Mouse (Mus musculus) left cerebral cortex, postnatal 4 days (tissue): Measurements from ENCODE around the gene Map3k14. TPM values are rescaled to one million over a fixed set of nuclear protein-coding genes. Genes with fewer than 3 reads are reported as not detected.
"Not testable (repeated sequence)": the region's sequence is repeated elsewhere in the genome, so short reads cannot be mapped to it uniquely, and the experiment has no call there.

Experiments
- DNase-seq: peaks from one replicate; pipeline ENCODE4 v3.0.0-alpha.2; 2022
- intact Hi-C: fragments of 180-260 bp; cut with DNase I; formaldehyde crosslinking; loops from one replicate; pipeline ENCODE4 v1.15.1; 2025
- total RNA-seq, 2 experiments: library from RNA; stranded (reverse); gene quantifications; 2 replicates each; pipeline ENCODE4 v1.2.3; 2021

The Map3k14 gene
- 1 to 10 TPM; 3.7 to 4.3 TPM for total RNA-seq

GRCm38 (mm10) chr11:103267346-103268219 lies at the start of gene Map3k14:
Map3k14 (minus strand) TSS chr11:103267472.
- intact Hi-C loops, result loop anchor here (10.0 kb wide), 1 partner anchor 57 kb away; no protein-coding TSS in a partner anchor
- DNase-seq, result peak; percentile 100

- intact Hi-C loops, result no loop called here
- no peak for DNase-seq
These were observed 48.1 kb upstream of the Map3k14 start for GRCm38 (mm10) chr11:103315379-103315778.

- intact Hi-C loops, result no loop called here
These were observed 47.6 kb upstream of the Map3k14 start for GRCm38 (mm10) chr11:103314736-103315374.

GRCm38 (mm10) chr11:103313542-103313941 lies 46.3 kb upstream of the Map3k14 start:
- DNase-seq, result no peak
- intact Hi-C loops, result no loop called here

More at GRCm38 (mm10) chr11:103314736-103315374, 47.6 kb upstream of the Map3k14 start:
- no peak for DNase-seq

- intact Hi-C loops, result no loop called here
These were observed 45.5 kb upstream of the Map3k14 start for GRCm38 (mm10) chr11:103312655-103313255.

GRCm38 (mm10) chr11:103311960-103312611 lies 44.8 kb upstream of the Map3k14 start:
- DNase-seq, result peak; percentile 33
- intact Hi-C loops, result no loop called here

More at GRCm38 (mm10) chr11:103312655-103313255, 45.5 kb upstream of the Map3k14 start:
- no peak for DNase-seq

- intact Hi-C loops, result no loop called here
- no peak for DNase-seq
These were observed 42.8 kb upstream of the Map3k14 start for GRCm38 (mm10) chr11:103309956-103310574.

GRCm38 (mm10) chr11:103307910-103308309 lies 40.6 kb upstream of the Map3k14 start:
- intact Hi-C loops, result no loop called here
- DNase-seq, result no peak

- no peak for DNase-seq
- intact Hi-C loops, result no loop called here
These were observed 37.3 kb upstream of the Map3k14 start for GRCm38 (mm10) chr11:103304525-103304924.

- intact Hi-C loops, result no loop called here
- no peak for DNase-seq
These were observed 27.5 kb upstream of the Map3k14 start for GRCm38 (mm10) chr11:103294772-103295171.

- intact Hi-C loops, result no loop called here
These were observed 26.8 kb upstream of the Map3k14 start for GRCm38 (mm10) chr11:103294066-103294465.

GRCm38 (mm10) chr11:103292890-103293287 lies 25.6 kb upstream of the Map3k14 start:
- DNase-seq, result no peak
- intact Hi-C loops, result no loop called here

More at GRCm38 (mm10) chr11:103294066-103294465, 26.8 kb upstream of the Map3k14 start:
- no peak for DNase-seq

GRCm38 (mm10) chr11:103292152-103292889 lies 25.0 kb upstream of the Map3k14 start:
- DNase-seq, result no peak
- intact Hi-C loops, result no loop called here

GRCm38 (mm10) chr11:103290841-103291240 lies 23.6 kb upstream of the Map3k14 start:
- intact Hi-C loops, DNase-seq: not testable (repeated sequence)

GRCm38 (mm10) chr11:103288291-103288963 lies 21.2 kb upstream of the Map3k14 start:
- intact Hi-C loops, result no loop called here
- no peak for DNase-seq

- intact Hi-C loops, result no loop called here
- DNase-seq, result no peak
These were observed 19.6 kb upstream of the Map3k14 start for GRCm38 (mm10) chr11:103286910-103287309.

- intact Hi-C loops, result no loop called here
- no peak for DNase-seq
These were observed 18.7 kb upstream of the Map3k14 start for GRCm38 (mm10) chr11:103285951-103286350.

- intact Hi-C loops, result no loop called here
- no peak for DNase-seq
These were observed 18.0 kb upstream of the Map3k14 start for GRCm38 (mm10) chr11:103285276-103285675.

- intact Hi-C loops, result no loop called here
- DNase-seq, result no peak
These were observed 14.5 kb upstream of the Map3k14 start for GRCm38 (mm10) chr11:103281784-103282183.
